Comparison of ENCODE assay signal across 8 mouse cellular contexts in genomic region chrX:92342924-92343323, GRCm38 (mm10).
DNase-seq lines count a peak whose midpoint lies in the region; ATAC-seq and TF ChIP-seq lines count a peak whose summit lies in the region.
"Had no signal": no experiment of that assay in that cellular context is flagged by ENCODE, and none has a peak within 500 bp of the region (broad histone marks: within the 10 kb centered on the region; RNA-seq: fewer than 3 reads in every experiment).

No protein-coding gene starts in this region.

- H3K4me2 ChIP-seq in limb, embryonic 14.5 days (replicated peaks; ENCODE audit: low read depth, low read length, severe bottlenecking), result no peak overlapping the region
- H3K4me2 ChIP-seq: lung, embryonic 15.5 days had no signal

- H3K27ac ChIP-seq in limb, embryonic 14.5 days (replicated peaks; ENCODE audit: low read depth, low read length), result no peak overlapping the region
- H3K27ac ChIP-seq in small intestine, adult 2 months (ENCODE audit: insufficient read depth, low read depth, low read length), result no peak overlapping the region
- H3K27ac ChIP-seq: lung, embryonic 15.5 days had no signal

- no peaks in the 10 kb centered on the region for H3K36me3 ChIP-seq in G1E (replicated peaks)
- H3K36me3 ChIP-seq in limb, embryonic 14.5 days (ENCODE audit: control insufficient read depth, insufficient read depth, low read length), result no peaks in the 10 kb centered on the region
- H3K36me3 ChIP-seq in small intestine, adult 2 months (ENCODE audit: control insufficient read depth, insufficient read depth, low read length), result no peaks in the 10 kb centered on the region
- H3K36me3 ChIP-seq: lung, embryonic 15.5 days had no signal

- H3K9ac ChIP-seq in limb, embryonic 14.5 days (ENCODE audit: low read depth, low read length, severe bottlenecking), result no peak overlapping the region
- H3K9ac ChIP-seq: lung, embryonic 15.5 days had no signal

- 23% methylated on average over 5 of the region's 5 CpGs for WGBS in limb, embryonic 14.5 days
- 15% methylated on average over 5 of the region's 5 CpGs for WGBS in small intestine, adult 2 months

- peak; percentile 34; the same call in 1 of the 2 replicates for TF ChIP-seq CTCF in G1E (IDR thresholded peaks at IDR 0.05; ENCODE audit: low read depth, low read length)
- peak; percentile 32; the same call in 1 of the 2 replicates for TF ChIP-seq CTCF in small intestine, adult 2 months (IDR thresholded peaks at IDR 0.05; ENCODE audit: extremely low read depth, insufficient read length, insufficient replicate concordance, low read depth, low read length)

- no peak overlapping the region for H3K4me3 ChIP-seq in G1E (ENCODE audit: low read depth, low read length)
- H3K4me3 ChIP-seq in limb, embryonic 14.5 days (replicated peaks; ENCODE audit: low read length), result no peak overlapping the region
- H3K4me3 ChIP-seq in small intestine, adult 2 months (ENCODE audit: low read depth, low read length), result no peak overlapping the region
- H3K4me3 ChIP-seq: lung, embryonic 15.5 days had no signal

- H3K4me1 ChIP-seq in G1E (ENCODE audit: insufficient read depth, low read depth, low read length), result no peaks in the 10 kb centered on the region
- no peaks in the 10 kb centered on the region for H3K4me1 ChIP-seq in limb, embryonic 14.5 days (ENCODE audit: control insufficient read depth, insufficient read depth, low read length)
- no peaks in the 10 kb centered on the region for H3K4me1 ChIP-seq in small intestine, adult 2 months (ENCODE audit: control insufficient read depth, insufficient read depth, insufficient read length, low read length)
- H3K4me1 ChIP-seq: lung, embryonic 15.5 days had no signal

- no peaks in the 10 kb centered on the region for H3K27me3 ChIP-seq in G1E (ENCODE audit: insufficient read depth, low read length)
- H3K27me3 ChIP-seq in limb, embryonic 14.5 days (ENCODE audit: control insufficient read depth, insufficient read depth, low read length), result no peaks in the 10 kb centered on the region
- H3K27me3 ChIP-seq in small intestine, adult 2 months (ENCODE audit: control insufficient read depth, insufficient read depth, low read length), result no peaks in the 10 kb centered on the region
- H3K27me3 ChIP-seq: lung, embryonic 15.5 days had no signal

- TF ChIP-seq POLR2A in limb, embryonic 14.5 days (IDR thresholded peaks at IDR 0.05; ENCODE audit: borderline replicate concordance, extremely low read depth, insufficient read depth, insufficient read length), result no peak
- TF ChIP-seq POLR2A in small intestine, adult 2 months (IDR thresholded peaks at IDR 0.05; ENCODE audit: low read depth, low read length), result no peak

- DNase-seq in layer of hippocampus, adult 11-12 months (ENCODE audit: low spot score), result peak; percentile 6
- DNase-seq in layer of hippocampus, adult 9-11 months, result no peak
- DNase-seq in G1E (ENCODE audit: low spot score), result no peak
- peak; percentile 9 to 73 for DNase-seq in adrenal gland, adult (ENCODE audit: inconsistent age in 2 of 2, low spot score in 1 of 2)
- DNase-seq in embryo, embryonic 11.5 days (ENCODE audit: low read depth, low spot score), result peak; percentile 8
- peak; percentile 7 for DNase-seq in limb, embryonic 14.5 days (ENCODE audit: low spot score)

- H3K9me3 ChIP-seq in G1E (replicated peaks), result no peaks in the 10 kb centered on the region
- H3K9me3 ChIP-seq in limb, embryonic 14.5 days (ENCODE audit: control insufficient read depth, low read length), result no peaks in the 10 kb centered on the region
- H3K9me3 ChIP-seq: lung, embryonic 15.5 days had no signal

- no peak for ATAC-seq in G1E (ENCODE audit: extremely low read depth, insufficient number of reproducible peaks, low FRiP score, poor library complexity, severe bottlenecking)
- no peak for ATAC-seq in limb, embryonic 14.5 days (ENCODE audit: low FRiP score, low read depth)

Comparison
In these comparisons a context has a peak if more than half of its experiments do, and no peak if none do; other contexts are left out.
1. DNase-seq: peak in layer of hippocampus, adult 11-12 months (single experiment), adrenal gland, adult (2 of 2), embryo, embryonic 11.5 days (single experiment) and limb, embryonic 14.5 days (single experiment); none in layer of hippocampus, adult 9-11 months (single experiment) and G1E (single experiment).